Mouse (Mus musculus) brain, embryonic 14.5 days (tissue): ENCODE results near the gene AI464131. TPM values are rescaled to one million over a fixed set of nuclear protein-coding genes. Genes with fewer than 3 reads are reported as not detected.

Source experiments
- DNase-seq: peaks from one replicate; pipeline ENCODE4 v3.0.0-alpha.2; 2011; ENCODE audit warnings: low read depth
- CTCF ChIP-seq: fragments of 200-500 bp; IDR thresholded peaks from 2 replicates; pipeline ENCODE4 v1.5.1; 2012; ENCODE audit warnings: inconsistent platforms, mild to moderate bottlenecking, moderate library complexity, borderline replicate concordance; ENCODE audit not compliant: insufficient read depth, insufficient read length; ENCODE audit errors: extremely low read depth
- POLR2A ChIP-seq: fragments of 200-500 bp; IDR thresholded peaks from 2 replicates; pipeline ENCODE4 v1.6.1; 2012; ENCODE audit warnings: mild to moderate bottlenecking, inconsistent platforms, borderline replicate concordance; ENCODE audit not compliant: poor library complexity, insufficient read depth, insufficient read length, severe bottlenecking; ENCODE audit errors: extremely low read depth
- polyA plus RNA-seq: library from polyadenylated mRNA; depleted of rRNA; stranded (reverse); fragments of >200 nt; gene quantifications from 2 replicates; pipeline ENCODE4 v1.2.3, GENCODE M21; 2012; rRNA removed

Gene AI464131
- 4.0 and 8.3 TPM in 2 replicates for polyA plus RNA-seq

DNA sequence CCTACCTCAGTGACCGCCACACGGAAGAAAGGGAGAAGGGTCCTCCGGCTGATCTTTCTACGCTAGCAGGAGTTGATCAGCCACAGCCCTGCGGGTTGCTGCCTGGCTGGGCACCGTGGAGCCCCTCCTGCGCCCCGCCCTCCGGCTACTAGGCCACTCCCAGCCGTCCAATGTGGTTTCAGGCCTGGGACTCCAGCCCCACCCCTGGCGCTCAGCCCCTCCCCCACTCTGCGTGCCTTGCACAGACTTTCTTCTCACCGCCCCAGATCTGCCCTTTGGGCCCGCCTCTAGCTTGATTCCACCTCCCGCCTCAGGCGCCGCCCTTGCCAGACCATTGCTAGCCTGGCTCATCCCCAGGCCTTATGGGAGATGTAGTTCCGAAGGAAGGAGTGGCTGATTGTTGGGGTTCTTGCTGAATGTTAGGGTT is at the start of gene AI464131:
AI464131 (minus strand) TSS at position 91 of the 427 bp plus-strand sequence.
- DNase-seq: peak; percentile 98
- no peak for TF ChIP-seq CTCF
- TF ChIP-seq POLR2A: no peak

DNA sequence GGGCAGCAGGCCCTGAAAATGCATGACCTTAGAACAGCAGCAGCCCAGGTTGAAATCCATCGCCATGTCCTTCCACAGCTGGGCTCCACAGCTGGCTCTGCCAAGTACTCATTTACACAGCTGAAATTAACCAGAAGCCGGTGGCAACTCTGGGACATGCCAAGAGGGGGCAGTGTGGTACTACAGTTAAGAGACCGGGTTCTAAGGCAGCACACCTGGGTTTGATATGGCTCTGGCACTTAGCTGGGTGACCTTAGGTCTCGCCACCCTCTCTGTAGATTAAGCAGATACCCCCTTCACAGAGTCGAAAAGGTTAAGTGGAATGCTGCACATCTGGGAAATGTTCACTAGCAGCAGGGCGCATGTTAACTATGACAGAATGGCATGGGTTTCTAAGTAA is 49.7 kb upstream of the AI464131 start:
- DNase-seq: peak; percentile 78
- TF ChIP-seq POLR2A: no peak
- TF ChIP-seq CTCF: peak; percentile 78

DNA sequence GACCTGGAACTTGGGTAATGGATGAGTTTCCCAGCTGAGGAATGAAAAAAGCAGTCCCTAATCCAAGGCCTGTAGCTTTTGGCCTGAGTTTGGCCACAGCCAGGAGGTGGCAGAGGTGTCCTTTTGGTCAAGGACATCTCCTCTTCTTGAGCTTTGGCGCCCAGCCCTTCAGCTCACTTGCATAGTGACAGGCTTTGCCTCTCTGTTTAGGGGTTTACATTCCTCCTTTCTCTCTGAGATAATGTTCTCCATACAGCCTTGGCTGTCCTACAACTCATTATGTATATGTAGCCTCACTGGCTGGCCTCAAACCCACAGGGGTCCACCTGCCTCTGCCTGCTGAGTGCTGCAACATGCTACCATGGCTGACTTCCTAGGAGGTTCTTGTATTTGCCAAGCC is 44.2 kb upstream of the AI464131 start:
- no peak for DNase-seq
- TF ChIP-seq CTCF (no peak), POLR2A (no peak)

DNA sequence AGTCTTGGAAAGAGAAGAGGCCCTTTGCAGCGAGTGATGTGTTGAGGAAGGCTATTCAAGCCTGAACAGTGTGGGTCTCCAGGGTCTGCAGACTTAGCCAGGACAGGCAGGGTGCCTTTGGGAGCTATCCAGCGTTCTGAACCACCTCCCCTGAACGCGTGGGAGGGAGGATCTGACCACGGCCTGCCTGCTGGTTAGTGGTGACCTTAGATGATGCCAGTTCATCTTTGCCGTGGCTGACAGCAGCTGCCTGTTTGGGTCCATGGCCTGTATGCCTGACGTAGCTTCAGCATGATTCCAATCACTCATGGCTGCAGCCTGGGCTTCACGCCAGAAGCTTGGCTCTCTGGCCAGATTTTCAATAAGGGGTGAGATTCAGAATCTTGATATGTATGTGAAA is 43.1 kb upstream of the AI464131 start:
- TF ChIP-seq CTCF (no peak), POLR2A (no peak)
- DNase-seq: peak; percentile 63

DNA sequence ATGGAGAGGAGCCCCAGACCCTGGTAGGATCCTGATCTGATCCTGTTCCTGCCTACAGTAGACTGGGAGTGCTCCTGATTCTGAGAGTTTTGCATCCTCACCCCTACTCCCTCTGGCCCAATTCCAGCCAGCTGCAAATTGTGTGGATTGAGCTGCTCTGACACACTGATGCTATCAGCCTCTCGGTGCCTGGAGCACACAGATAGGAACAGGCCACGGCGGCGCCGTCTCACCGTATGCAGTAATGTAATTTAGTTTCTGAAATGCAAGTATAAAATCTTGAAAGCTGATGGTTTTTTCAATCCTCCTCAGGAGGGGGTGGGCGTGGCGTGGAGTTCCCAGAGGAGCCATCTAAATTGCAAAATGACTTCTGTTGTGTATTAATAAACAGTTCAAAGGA is 39.3 kb upstream of the AI464131 start:
- TF ChIP-seq POLR2A (no peak), CTCF (no peak)
- DNase-seq: peak; percentile 51

DNA sequence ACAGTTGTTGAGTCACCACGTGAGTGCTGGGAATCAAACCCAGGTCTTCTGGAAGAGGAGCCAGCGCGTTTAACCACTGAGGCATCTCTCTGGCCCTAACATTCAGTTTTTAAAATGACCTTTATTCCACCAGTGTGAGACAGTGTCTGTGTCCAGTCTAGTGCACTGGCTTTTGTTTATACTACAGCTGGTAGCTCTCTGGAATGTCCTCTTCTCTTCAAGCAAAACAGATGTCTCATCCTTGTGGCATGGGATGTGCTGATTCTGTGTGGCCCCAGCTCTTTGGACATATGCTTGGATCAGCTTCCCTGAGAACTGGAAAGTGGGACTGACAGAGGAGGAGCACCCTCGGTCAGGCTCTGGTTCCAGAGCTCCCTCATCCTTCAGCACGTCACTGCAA is 32.0 kb upstream of the AI464131 start:
- no peak for TF ChIP-seq CTCF
- no peak for TF ChIP-seq POLR2A
- no peak for DNase-seq

DNA sequence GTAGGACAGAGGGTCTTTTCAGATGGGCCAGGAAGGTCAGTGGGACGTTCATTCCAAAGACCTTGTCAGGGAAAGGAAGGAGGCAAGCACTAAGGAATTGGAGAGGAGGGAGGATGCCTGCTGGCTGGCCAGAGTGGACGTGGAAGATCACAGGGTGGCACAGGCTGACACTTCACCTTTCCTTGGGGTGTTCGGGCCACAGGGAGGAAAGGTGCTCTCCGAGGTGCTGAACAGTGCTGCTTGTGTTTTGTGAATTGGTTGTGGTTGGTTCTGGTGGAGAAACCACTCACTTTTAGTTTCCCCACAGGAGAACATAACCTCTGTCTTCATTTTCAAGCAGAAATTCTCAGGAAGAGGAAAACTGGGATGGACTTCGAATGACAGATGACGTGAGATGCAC is 29.5 kb upstream of the AI464131 start:
- TF ChIP-seq CTCF (no peak), POLR2A (no peak)
- DNase-seq: no peak

DNA sequence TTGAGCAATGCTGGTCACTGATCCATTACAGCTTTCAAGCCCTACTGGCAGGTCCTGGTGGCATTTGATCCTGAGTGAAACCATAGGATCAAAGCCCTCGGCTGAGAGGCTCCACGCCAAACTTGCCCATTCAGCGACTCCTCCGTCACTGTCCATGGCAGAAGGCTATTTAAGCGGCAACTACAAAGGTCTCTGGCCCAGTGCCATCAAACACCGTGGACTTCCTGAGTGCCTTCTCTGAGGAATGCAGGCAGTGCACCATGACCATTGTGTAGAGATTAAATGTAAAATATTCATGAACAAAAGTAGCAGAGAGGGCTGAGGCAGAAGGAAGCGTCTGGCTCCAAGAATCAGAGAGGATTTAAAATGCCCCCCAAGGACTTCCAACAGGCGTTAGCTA is 25.1 kb upstream of the AI464131 start:
- DNase-seq: peak; percentile 81
- no peak for TF ChIP-seq CTCF
- TF ChIP-seq POLR2A: no peak

DNA sequence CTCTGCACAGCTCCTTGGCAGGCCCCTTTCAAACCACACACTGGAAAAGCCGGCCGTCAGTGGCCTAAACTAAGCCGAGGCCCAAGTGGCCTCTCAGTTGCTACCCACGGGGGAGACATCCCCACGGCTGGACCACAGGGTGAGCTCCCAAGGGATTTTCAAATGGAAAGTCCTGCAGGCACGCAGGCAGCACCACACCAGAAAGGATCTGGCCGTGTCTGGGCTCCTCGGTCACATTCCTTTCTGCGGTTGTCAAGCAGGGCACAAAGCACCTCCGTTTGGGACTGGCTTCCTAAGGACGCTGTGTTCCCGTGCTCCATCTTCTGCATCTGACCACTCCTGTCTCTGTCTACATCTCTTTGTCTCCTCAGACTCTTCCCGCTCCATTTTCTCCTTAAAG is 24.2 kb upstream of the AI464131 start:
- DNase-seq: peak; percentile 47
- TF ChIP-seq POLR2A: no peak
- TF ChIP-seq CTCF: no peak

DNA sequence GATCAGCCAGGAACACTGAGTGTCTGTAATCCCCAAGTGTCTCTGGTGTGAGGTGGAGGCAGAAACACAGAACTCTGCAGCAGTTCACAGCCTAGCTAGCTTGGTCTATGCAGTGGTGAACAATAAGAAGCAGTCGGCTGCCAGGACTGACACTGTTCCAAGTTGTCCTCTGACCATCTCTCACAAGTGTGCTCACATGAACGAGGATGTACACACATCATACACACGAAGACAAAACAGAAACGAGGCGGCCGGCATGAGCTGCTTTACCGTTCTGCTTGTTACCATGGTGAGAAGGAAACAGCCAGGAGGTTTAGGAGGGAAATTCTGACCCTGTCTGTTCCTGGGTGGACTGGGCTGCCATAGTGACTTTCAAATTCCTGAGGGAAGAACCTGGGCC is 23.7 kb upstream of the AI464131 start:
- TF ChIP-seq CTCF: no peak
- no peak for TF ChIP-seq POLR2A
- DNase-seq: peak; percentile 52

DNA sequence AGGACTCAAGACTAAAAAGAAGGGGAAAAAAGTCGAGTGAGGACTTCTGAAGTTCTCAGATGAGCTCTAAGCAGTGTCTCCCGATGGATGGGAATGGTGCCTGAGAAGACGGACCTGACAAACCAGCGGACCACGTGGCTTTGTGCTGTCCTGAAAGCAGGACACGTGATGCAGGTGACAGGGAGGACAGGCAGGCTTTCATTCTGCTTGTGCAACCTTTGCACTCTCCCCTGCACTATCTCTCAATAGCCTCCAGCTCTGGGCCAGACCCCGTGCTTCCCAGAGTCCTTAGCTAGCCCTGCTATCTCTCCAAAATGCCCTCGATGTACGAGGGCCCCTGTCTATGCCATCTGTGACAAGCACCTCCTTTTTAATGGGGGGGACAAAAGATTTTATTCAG is 22.0 kb upstream of the AI464131 start:
- TF ChIP-seq CTCF (no peak), POLR2A (no peak)
- no peak for DNase-seq

DNA sequence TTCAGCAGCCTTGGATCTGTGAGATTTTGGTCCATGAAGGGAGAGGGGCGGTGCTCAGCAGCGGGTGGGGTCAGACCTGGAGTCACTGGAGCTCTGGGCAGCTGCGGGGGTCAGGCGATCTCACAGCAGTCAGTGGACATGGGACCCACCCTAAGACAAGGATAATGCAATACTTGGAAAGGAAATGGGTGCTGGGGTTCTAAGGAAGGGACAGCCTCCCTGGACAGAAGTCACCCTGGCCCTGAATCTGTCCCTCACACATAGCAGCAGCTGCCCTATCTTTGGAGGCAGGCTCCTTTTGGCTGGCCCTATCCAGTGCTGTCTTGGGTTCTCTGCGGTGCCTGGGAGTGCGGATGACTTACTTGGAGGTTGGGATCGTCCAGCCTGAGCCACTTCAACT is 21.0 kb upstream of the AI464131 start:
- no peak for TF ChIP-seq POLR2A
- DNase-seq: no peak

DNA sequence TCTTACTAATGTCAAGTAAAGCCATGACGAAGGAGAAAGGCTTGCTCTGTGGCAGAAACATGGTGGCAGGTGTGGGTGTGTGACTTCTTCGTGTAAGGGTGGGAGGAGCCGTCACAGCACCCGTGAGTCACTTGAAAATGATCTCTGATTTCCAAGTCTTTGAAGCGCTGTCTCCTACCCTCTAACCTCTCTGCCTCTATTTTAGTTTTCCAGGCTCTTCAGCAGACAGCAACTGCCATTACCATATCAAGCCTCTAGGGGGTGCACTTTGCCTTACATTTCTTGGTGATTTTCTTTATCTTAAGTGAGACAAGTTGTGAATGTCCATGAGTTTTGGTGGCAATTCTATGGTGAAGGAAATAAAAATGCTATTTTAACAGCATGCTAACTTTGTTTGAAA is 19.9 kb upstream of the AI464131 start:
- DNase-seq: peak; percentile 82
- TF ChIP-seq CTCF (peak; percentile 66; the same call in 1 of the 2 replicates), POLR2A (no peak)

DNA sequence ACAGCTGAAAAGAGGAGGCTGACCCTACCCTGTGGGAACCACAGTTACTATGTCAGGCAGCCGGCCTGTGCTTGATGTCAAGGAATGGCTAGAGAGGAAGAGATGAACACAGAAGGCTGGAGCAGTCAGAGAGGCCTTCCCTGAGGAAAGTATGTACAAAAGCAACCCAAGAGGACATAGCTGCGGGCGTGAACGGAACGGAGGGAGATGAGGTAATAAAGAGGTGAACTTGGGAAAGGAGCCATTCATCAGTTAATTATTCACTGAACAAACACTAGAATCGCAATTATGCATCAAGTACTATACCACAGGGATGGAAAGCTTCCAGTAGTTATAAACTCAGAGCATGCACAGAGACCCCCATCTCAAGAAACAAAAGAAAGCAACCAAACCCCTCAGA is 19.3 kb upstream of the AI464131 start:
- DNase-seq: peak; percentile 70
- TF ChIP-seq POLR2A: no peak
- TF ChIP-seq CTCF: no peak

DNA sequence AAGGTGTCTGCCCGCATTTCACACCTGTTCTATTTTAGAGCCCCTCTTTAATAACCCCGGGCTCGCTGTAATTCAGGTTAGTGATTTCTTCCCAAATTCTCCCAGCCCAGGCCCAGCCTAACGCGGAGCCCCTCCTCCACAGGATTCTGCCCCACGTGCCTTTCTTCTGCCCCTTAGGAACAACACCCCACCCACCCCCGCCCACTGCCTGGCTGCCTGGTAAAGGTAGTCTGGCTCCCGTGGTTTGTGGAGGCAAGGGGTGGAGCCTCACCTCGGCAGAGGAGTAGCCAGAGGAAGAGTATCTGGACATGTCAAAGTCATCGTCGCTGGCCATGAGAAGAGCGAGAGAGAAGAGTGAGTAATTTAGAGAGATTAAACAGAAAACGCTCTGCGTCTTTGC is 17.8 kb upstream of the AI464131 start:
- TF ChIP-seq POLR2A (no peak), CTCF (no peak)

DNA sequence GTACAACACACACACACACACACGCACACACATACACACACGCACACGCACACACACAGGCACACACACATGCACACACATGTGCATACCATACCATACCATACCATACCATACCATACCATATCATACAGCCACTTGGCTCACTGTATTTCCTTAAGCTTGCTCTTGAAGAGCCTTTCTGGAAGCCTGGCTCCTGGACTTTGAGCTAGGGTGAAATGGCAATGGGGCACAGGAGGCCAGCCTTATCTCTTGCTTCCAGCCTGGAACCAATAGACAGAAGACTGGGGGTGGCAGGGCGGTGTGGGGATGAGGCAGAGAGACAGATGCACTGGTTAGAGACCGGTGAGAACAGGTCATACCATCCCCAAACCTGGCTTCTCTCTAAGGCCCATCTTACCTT is 16.3 kb upstream of the AI464131 start:
- no peak for TF ChIP-seq POLR2A
- no peak for TF ChIP-seq CTCF
- no peak for DNase-seq

More for the DNA sequence above, 17.8 kb upstream of the AI464131 start:
- DNase-seq: no peak

DNA sequence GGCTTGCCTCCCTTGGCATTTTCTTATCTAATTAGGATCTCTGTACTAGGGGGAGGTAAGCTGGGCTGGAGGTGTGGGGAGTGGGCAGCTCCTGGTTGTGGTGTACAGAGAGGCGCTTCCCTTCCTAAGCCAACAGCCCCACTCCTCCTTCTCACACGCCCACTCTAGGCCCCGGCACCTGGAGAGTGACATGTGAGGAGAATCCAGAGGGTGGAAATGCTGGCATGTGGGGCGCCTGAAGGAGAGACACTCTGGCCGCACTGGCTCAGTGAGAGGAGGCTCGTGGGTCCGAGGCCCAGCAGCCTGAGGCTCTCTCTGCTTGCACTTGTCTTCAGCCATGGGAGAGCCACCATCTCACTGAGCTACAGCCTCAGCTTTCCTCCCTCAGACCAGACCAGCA is 15.5 kb upstream of the AI464131 start:
- no peak for TF ChIP-seq CTCF
- no peak for TF ChIP-seq POLR2A
- no peak for DNase-seq
